9 mouse cellular contexts compared by ENCODE assay signal in genomic region chr11:43575376-43576151, GRCm38 (mm10). TPM values are rescaled to one million over a fixed set of nuclear protein-coding genes. Genes with fewer than 3 reads are reported as not detected.
DNase-seq lines count a peak whose midpoint lies in the region; ATAC-seq and TF ChIP-seq lines count a peak whose summit lies in the region.
"Had no signal": no experiment of that assay in that cellular context is flagged by ENCODE, and none has a peak within 500 bp of the region (broad histone marks: within the 10 kb centered on the region; RNA-seq: fewer than 3 reads in every experiment).

No protein-coding gene starts in this region.

- no peak overlapping the region for H3K9ac ChIP-seq in lung, embryonic 15.5 days
- no peak overlapping the region for H3K9ac ChIP-seq in stomach, postnatal 0 days (ENCODE audit: low read length)

- peaks cover 11% of the 10 kb centered on the region; the same call in 1 of the 2 replicates for H3K36me3 ChIP-seq in lung, embryonic 15.5 days
- H3K36me3 ChIP-seq in hindbrain, embryonic 10.5 days = peaks cover 53% of the 10 kb centered on the region
- no peaks in the 10 kb centered on the region for H3K36me3 ChIP-seq in stomach, postnatal 0 days (ENCODE audit: control insufficient read depth, insufficient read depth, low read length)

- TF ChIP-seq CTCF in lung, adult 2 months (IDR thresholded peaks at IDR 0.05; ENCODE audit: insufficient read depth, low read length) = no peak
- TF ChIP-seq CTCF in stomach, postnatal 0 days (IDR thresholded peaks at IDR 0.05; ENCODE audit: low read depth) = no peak

- TF ChIP-seq POLR2A in lung, adult 2 months (IDR thresholded peaks at IDR 0.05; ENCODE audit: borderline replicate concordance, extremely low read depth, low read depth, low read length) = no peak

- ATAC-seq in lung, embryonic 15.5 days (ENCODE audit: borderline replicate concordance, extremely low read depth, low FRiP score, low TSS enrichment) = peak; percentile 73
- no peak for ATAC-seq in stomach, postnatal 0 days (ENCODE audit: low FRiP score, low TSS enrichment)
- ATAC-seq in erythroid progenitor cell, adult 5-6 weeks (replicated peaks; ENCODE audit: low FRiP score, poor library complexity, severe bottlenecking) = no peak

- no peak overlapping the region for H3K4me3 ChIP-seq in lung, embryonic 15.5 days
- H3K4me3 ChIP-seq in lung, adult 2 months (replicated peaks; ENCODE audit: extremely low read depth, low read depth, low read length) = no peak overlapping the region
- peak overlapping the region; percentile 32 for H3K4me3 ChIP-seq in hindbrain, embryonic 10.5 days
- H3K4me3 ChIP-seq in stomach, postnatal 0 days (ENCODE audit: low read depth, low read length) = no peak overlapping the region
- H3K4me3 ChIP-seq: erythroblast, embryonic 14.5 days had no signal

- WGBS in lung, embryonic 15.5 days = 16% methylated on average over 9 of the region's 9 CpGs
- 28% methylated on average over 9 of the region's 9 CpGs for WGBS in lung, adult 2 months
- 5% methylated on average over 9 of the region's 9 CpGs for WGBS in hindbrain, embryonic 10.5 days
- WGBS in stomach, postnatal 0 days = 20% methylated on average over 9 of the region's 9 CpGs

- no peak for TF ChIP-seq EP300 in stomach, postnatal 0 days (optimal IDR thresholded peaks at IDR 0.05)

- H3K27ac ChIP-seq in lung, embryonic 15.5 days = peak overlapping the region; percentile 76
- H3K27ac ChIP-seq in hindbrain, embryonic 10.5 days = peak overlapping the region; percentile 93
- H3K27ac ChIP-seq in stomach, postnatal 0 days (replicated peaks) = peak overlapping the region; percentile 20; the same call in 1 of the 2 replicates

- peak overlapping the region; percentile 19 for H3K4me2 ChIP-seq in lung, embryonic 15.5 days
- no peak overlapping the region for H3K4me2 ChIP-seq in stomach, postnatal 0 days (replicated peaks; ENCODE audit: low read depth)

- no peak for DNase-seq in lung, adult 2 months
- DNase-seq in hindbrain, embryonic 10.5 days (ENCODE audit: low spot score) = peak; percentile 54
- DNase-seq in lung, postnatal 36 days = peak; percentile 48
- no peak for DNase-seq in stomach, postnatal 0 days (ENCODE audit: low spot score)
- no peak for DNase-seq in adrenal gland, postnatal 14 days
- no peak for DNase-seq in kidney, adult 18-20 months

- no peaks in the 10 kb centered on the region for H3K27me3 ChIP-seq in lung, embryonic 15.5 days
- H3K27me3 ChIP-seq in hindbrain, embryonic 10.5 days (ENCODE audit: insufficient read depth, poor library complexity, severe bottlenecking) = no peaks in the 10 kb centered on the region
- no peaks in the 10 kb centered on the region for H3K27me3 ChIP-seq in stomach, postnatal 0 days (ENCODE audit: control insufficient read depth, insufficient read depth, low read length)

- no peaks in the 10 kb centered on the region for H3K9me3 ChIP-seq in lung, embryonic 15.5 days
- no peaks in the 10 kb centered on the region for H3K9me3 ChIP-seq in hindbrain, embryonic 10.5 days
- no peaks in the 10 kb centered on the region for H3K9me3 ChIP-seq in stomach, postnatal 0 days (ENCODE audit: control insufficient read depth, low read length)

- peaks cover 22% of the 10 kb centered on the region for H3K4me1 ChIP-seq in lung, embryonic 15.5 days
- peaks cover 3% of the 10 kb centered on the region for H3K4me1 ChIP-seq in lung, adult 2 months (ENCODE audit: control insufficient read depth, insufficient read depth, low read length)
- H3K4me1 ChIP-seq in hindbrain, embryonic 10.5 days (replicated peaks) = peaks cover 50% of the 10 kb centered on the region
- 0 out of 2 replicates have a peak, but pooled peaks cover 3% of the 10 kb centered on the region for H3K4me1 ChIP-seq in stomach, postnatal 0 days (replicated peaks; ENCODE audit: control insufficient read depth, insufficient read depth)

RNA-seq across cellular contexts. Expression of gene 4933415A04Rik, which starts 11.3 kb away (rescaled TPM):
- 5.9 and 6.3 TPM in 2 replicates for polyA plus RNA-seq in lung, embryonic 15.5 days (2015; fragmentation: Nextera tagmentation; extraction: Ambion mirVana)
- polyA plus RNA-seq in lung, adult 2 months (2012; rRNA removed) = 0.24 and 0.38 TPM in 2 replicates
- 10.4 and 12.8 TPM in 2 replicates for polyA plus RNA-seq in hindbrain, embryonic 10.5 days (2016; fragmentation: Nextera tagmentation; extraction: Ambion mirVana)
- 2.4 TPM in 2 replicates for polyA plus RNA-seq in stomach, postnatal 0 days (2015; fragmentation: Nextera tagmentation; extraction: Ambion mirVana)
- 1.6 and 1.7 TPM in 2 replicates for total RNA-seq in adrenal gland, postnatal 14 days (2021)
- not detected in 2 replicates for total RNA-seq in erythroid progenitor cell, adult 5-6 weeks (2015; ENCODE audit: low replicate concordance)
- not detected in 2 replicates for total RNA-seq in erythroid progenitor cell, adult 5-6 weeks (2017; ENCODE audit: low replicate concordance)
- polyA plus RNA-seq: erythroblast, embryonic 14.5 days had no signal

RNA-seq across cellular contexts. Expression of gene Fabp6, which starts 25.8 kb away (rescaled TPM):
- polyA plus RNA-seq in lung, embryonic 15.5 days (2015; fragmentation: Nextera tagmentation; extraction: Ambion mirVana) = not detected in 2 replicates
- 0.34 TPM in 1 of 2 replicates, not detected in the other for polyA plus RNA-seq in lung, adult 2 months (2012; rRNA removed)
- polyA plus RNA-seq in hindbrain, embryonic 10.5 days (2016; fragmentation: Nextera tagmentation; extraction: Ambion mirVana) = not detected in 2 replicates
- 5.9 and 7.6 TPM in 2 replicates for polyA plus RNA-seq in stomach, postnatal 0 days (2015; fragmentation: Nextera tagmentation; extraction: Ambion mirVana)
- not detected in 2 replicates for total RNA-seq in adrenal gland, postnatal 14 days (2021)
- total RNA-seq in erythroid progenitor cell, adult 5-6 weeks (2015; ENCODE audit: low replicate concordance) = not detected in 2 replicates
- not detected in 2 replicates for total RNA-seq in erythroid progenitor cell, adult 5-6 weeks (2017; ENCODE audit: low replicate concordance)
- polyA plus RNA-seq: erythroblast, embryonic 14.5 days had no signal

RNA-seq across cellular contexts. Expression of gene Ccnjl, which starts 47.0 kb away (rescaled TPM):
- 22.6 and 23.3 TPM in 2 replicates for polyA plus RNA-seq in lung, embryonic 15.5 days (2015; fragmentation: Nextera tagmentation; extraction: Ambion mirVana)
- polyA plus RNA-seq in lung, adult 2 months (2012; rRNA removed) = 3.7 and 3.8 TPM in 2 replicates
- polyA plus RNA-seq in hindbrain, embryonic 10.5 days (2016; fragmentation: Nextera tagmentation; extraction: Ambion mirVana) = 37.4 and 45.5 TPM in 2 replicates
- 5.2 and 5.5 TPM in 2 replicates for polyA plus RNA-seq in stomach, postnatal 0 days (2015; fragmentation: Nextera tagmentation; extraction: Ambion mirVana)
- 5.0 and 7.7 TPM in 2 replicates for total RNA-seq in adrenal gland, postnatal 14 days (2021)
- not detected in 2 replicates for total RNA-seq in erythroid progenitor cell, adult 5-6 weeks (2015; ENCODE audit: low replicate concordance)
- not detected in 2 replicates for total RNA-seq in erythroid progenitor cell, adult 5-6 weeks (2017; ENCODE audit: low replicate concordance)
- polyA plus RNA-seq: erythroblast, embryonic 14.5 days had no signal

Comparison
In these comparisons a context has a peak if more than half of its experiments do, and no peak if none do; other contexts are left out.
1. DNase-seq: peak in hindbrain, embryonic 10.5 days (single experiment) and lung, postnatal 36 days (single experiment); none in lung, adult 2 months (single experiment), stomach, postnatal 0 days (single experiment), adrenal gland, postnatal 14 days (single experiment) and kidney, adult 18-20 months (single experiment).
2. H3K27ac ChIP-seq: peak in every context shown above with its lines; median percentile 93 in hindbrain, embryonic 10.5 days; 76 in lung, embryonic 15.5 days; 20 in stomach, postnatal 0 days.